Mouse (Mus musculus): Measurements from ENCODE around the gene Rpl12. TPM values are rescaled to one million over a fixed set of nuclear protein-coding genes. Genes with fewer than 3 reads are reported as not detected.
"Not testable (repeated sequence)": the region's sequence is repeated elsewhere in the genome, so short reads cannot be mapped to it uniquely, and the experiment has no call there.

Gene Rpl12
- total RNA-seq, 2 experiments from 2014 or later = 156 to 177 TPM

DNA sequence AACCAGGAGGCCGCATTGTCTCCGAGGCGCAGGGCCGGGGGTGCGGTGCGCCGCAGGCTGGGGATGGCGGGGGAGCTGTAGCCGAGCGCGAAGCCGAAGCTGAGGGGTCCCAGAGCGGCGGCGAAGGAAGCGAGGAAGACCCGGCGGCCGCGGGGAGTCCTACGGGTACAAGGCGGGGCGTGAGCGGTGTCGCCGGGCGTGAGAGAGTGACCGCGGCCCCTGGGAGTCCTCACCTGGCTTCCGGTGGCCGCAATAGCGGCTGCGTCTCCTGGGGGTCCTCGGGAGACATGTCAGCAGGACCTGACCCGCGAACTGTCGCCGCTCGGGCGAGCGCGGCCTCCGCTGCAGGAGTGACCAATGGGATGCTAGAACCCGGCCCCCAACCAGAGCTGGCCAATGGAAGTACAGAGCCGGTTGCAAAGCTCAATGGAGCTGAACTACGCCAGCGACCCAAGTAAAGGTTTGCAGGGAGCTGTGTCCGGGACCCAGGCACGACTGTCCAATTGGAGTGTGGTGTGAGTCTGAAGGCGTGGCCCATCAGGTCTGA is 20.4 kb downstream of the Rpl12 start, which contains the start of gene Slc2a8:
TSS of gene Slc2a8 (minus strand) at position 359 of the 547 bp plus-strand sequence.
- DNase-seq = peak; percentile 83

DNA sequence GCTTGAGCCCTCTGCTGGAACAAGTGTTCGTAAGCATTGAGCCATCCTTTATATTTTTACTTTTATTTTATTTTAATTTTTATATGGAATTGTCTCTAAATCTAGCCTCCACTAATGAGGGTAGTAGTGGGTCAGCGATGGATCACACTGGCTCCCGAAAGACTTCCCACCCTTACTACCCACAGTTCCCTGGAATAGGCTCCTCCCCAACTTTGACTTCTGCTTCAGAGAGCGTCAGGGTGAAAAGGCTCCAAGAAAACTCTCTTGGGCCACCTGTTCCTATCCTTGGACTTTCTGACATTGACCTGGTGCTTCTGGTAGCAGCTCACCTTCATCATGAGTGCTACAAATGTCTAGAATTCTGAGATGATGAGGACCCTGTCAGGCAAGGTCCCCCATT is 21.3 kb downstream of the Rpl12 start:
- DNase-seq = no peak

DNA sequence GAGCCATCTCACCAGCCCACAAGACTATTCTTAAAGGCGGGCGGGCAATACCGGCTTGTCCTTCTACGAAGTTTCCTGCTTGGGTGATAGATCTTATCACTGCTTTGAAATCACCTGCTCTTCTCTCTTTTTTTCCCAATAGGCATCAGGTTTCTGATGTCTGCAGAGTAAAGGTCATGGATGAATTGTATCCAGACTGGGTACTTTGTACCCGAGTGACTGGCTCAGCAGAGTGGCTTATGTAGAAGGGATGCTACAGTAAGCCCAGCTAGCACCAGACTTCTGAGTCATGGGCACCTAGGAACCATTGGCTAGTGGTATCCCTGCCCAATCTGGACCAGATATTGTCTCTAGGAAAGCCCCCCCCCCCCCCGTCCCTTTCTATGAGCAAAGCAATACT is 22.3 kb downstream of the Rpl12 start:
- DNase-seq = no peak

DNA sequence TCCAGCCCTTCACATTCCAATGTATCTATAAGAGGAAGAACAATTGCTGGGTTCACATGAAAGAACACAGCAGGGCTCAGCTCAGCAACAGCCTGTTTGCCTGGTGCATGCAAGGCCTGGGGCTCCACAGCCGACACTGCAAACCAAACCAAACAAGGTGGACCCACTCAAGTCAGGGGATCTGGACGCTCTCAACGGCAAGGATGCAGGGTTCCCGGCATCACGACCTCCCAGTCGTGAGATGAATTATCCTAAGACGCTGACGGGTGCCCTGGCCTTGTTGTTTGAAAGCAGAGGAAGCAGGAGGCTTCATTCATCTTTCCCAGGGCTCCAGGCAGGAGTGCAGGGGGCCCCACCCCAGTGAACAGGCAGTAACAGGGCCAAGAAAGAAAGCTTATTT is 24.5 kb downstream of the Rpl12 start:
- no peak for DNase-seq

DNA sequence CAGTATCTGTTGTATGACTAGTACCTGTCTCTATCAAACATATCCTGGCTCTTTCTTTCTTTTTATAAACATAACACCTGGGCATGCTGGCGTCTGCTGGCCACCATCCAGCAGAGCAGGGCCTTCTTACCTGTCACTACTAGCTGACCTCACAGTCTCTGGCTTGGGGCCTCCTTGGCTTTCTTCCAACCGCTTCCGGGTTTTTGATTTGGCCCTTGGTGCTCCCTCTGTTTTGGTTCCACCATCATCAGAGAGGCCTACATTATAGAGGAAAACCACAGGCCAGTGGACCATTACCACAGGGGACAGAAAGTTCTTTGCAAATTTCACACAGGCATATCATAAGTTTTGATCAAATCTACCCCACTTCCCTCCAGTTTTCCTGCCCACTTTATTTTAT is 28.0 kb downstream of the Rpl12 start:
- DNase-seq = no peak

DNA sequence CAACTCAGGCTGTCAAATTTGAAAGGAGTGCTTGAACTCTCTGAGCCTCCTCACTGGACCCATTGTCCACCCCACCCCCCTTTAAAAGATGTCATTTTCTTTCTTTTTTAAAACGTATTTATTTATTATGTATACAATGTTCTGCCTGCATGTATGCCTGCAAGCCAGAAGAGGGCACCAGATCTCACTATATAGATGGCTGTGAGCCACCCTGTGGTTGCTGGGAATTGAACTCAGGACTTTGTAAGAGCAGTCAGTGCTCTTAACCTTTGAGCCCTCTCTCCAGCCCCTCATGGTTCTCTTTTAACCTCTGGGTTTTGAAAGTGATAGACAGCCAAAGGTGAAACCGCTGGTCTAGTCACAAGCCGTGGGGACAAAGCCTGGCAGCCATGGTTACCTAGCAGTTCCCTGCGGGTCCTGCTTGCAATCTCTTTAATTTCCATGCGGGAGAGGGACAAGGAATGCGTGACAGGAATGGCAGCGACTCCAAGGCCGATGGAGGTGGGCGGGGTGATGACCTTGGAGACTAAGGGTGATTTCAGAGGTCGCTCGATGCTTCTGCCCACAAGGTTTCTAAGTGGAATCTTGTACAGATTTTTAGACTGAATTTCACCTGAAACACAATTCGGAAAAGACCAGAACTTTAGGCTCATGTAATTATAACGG is 28.9 kb downstream of the Rpl12 start:
- DNase-seq = no peak

DNA sequence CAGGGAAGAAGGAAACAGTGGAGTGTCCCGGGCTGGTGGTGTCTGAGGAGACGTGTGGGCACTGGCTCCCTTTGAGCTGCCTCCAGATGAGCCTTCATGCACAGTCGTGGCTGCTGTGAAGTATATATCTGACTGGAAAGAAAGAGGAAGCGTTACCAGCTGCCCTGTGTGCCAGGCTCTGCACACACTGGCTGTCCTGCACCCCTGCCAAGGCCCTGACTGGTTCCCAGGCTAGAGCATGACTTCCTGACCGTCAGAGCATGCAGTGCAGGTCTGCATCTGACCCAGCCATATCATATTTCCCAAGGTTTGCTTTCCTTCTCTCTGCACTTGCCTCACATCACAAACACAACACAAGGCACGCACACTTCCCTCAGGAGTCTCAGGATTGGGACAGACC is 30.8 kb downstream of the Rpl12 start:
- DNase-seq = no peak

DNA sequence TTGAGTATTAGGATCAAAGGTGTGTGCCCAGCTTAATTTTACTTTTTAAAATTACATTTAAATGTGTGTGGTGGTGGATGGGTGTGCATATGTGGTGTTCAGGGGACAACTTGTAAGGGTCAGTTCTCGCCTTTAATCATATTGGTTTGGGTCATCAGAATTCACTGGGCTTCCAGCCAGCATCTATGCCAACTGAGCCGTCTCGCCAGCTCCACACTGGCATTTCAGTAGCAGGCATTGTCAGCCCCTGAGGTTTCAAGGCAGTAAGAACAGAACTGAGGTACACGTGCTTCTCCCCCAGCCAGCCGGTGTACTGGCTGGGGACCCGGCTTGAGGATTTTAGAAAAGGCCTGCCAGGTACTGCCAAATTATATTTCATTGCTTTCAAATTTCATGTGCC is 35.7 kb downstream of the Rpl12 start:
- no peak for DNase-seq

DNA sequence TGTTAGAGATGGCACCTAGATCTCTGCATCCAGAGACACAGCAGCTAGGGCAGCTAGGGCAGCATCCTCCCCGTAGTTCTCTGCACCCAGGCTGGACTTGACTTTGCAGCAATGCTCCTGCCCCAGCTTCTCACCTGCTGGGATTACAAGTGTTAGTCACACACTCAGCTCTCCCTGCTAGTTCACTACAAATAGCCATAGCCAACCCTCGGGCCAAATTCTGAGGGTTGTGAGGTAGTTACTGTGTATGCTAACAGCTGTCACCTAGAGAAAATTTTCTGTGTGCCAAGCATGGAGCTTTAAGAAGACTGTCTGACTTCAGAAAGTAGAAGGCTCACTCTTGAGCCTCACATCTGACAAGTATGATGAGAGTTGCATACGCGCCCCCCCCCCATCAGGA is 36.4 kb downstream of the Rpl12 start:
- DNase-seq = no peak

DNA sequence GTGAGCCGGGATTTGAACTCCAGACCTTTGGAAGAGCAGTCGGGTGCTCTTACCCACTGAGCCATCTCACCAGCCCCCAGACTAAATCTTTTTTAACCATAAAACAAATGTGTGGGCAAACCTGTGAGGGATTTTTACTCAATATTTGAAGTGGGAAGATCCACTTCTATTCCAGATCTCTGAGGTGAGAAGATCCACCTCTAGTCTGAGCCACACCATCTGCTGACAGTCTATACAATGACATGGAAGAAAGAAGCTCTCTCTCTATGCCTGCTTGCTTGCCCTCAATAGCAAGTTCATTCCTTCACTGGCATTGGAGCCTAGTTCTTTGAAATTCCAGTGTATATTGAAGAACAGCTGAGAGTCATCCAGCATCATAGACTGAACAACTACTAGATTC is 38.4 kb downstream of the Rpl12 start:
- no peak for DNase-seq

DNA sequence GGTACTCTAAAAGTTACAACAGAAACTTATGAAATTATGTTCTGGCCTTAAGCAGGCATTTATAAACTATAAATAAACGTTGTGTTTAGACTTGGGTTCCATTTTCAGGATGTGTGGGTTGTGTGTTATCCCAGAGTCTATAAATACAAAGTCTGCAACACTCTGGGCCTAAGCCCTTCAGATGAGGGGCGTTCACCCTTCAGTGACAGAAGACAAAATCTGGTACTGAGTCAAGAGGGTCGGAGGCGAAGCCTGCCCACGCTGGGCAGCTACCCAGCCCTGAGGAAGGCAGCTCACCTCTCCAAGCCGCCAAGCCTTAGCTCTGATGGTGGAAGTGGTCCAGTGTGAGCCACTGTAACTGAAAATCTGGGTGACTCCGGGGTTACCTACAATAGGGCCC is 40.8 kb downstream of the Rpl12 start:
- DNase-seq = no peak

DNA sequence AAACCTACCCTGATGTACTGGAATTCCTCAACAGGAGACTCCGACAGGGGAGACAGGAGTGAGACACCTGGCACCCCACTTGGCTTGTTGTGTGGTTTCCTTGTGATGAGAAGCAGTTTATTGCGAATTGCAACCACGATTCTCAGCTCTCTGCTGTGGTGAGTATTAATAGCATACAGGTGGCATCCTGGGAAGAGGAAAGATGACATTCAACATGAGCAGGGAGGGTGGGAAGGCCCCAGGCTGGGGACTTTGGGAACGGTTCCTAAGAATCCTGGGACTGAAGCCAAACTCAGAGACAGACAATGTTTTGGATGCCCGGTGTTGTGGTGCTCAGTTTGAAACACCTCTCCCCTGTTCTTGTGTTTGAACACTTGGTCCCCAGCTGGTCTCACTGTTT is 43.7 kb downstream of the Rpl12 start:
- no peak for DNase-seq

DNA sequence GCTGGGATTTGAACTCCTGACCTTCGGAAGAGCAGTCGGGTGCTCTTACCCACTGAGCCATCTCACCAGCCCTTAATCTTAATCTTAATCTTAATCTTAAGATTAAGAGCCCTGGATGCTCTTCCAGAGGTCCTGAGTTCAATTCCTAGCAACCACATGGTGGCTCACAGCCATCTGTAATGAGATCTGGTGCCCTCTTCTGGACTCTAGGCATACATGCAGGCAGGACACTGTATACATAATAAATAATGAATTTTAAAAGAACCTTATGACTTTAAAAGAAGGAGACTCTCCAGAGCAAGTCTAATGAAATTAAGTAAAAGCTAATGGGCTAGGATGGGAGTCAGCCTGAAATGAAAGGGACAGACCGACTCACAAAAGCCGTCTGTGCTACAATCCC is 47.7 kb downstream of the Rpl12 start:
- not testable (repeated sequence) for DNase-seq

DNA sequence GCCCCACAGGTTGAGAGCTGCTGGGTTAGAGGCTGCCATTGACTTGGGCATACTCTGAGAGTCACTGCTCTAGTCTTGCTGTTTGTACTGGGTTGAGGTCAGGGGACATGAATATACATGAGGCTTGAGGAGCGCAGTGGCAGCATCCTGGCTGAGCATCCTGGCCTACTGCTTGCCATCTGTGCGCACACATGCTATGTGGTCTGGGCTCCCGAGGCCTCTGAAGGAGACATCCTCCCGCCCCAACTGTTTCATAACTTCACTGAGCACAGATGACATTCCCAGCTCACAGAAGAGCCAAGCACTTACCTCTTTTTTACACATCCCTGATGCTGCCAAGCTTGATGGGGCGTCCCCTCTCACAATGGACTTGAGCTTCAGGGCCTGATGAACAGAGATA is 53.5 kb downstream of the Rpl12 start:
- DNase-seq = no peak

Other genes starting within 250 kb of the Rpl12 start
- 10 to 100 TPM; 29.5 to 35.2 TPM for gene Cdk9, start 248.5 kb upstream of the Rpl12 start, total RNA-seq (2021)
- gene Sh2d3c, start 240.5 kb upstream of the Rpl12 start, total RNA-seq (2021) = 10 to 100 TPM; 13.2 to 16.6 TPM
- not detected for gene 6330409D20Rik, start 220.5 kb upstream of the Rpl12 start, total RNA-seq (2021)
- gene Tor2a, start 204.3 kb upstream of the Rpl12 start, total RNA-seq (2021) = 10 to 100 TPM; 12.7 to 13.7 TPM
- under 1 TPM in 1 of 2 experiments, not detected in 1; 0.11 TPM for gene Ttc16, start 185.9 kb upstream of the Rpl12 start, total RNA-seq (2021)
- 1 to 10 TPM; 2.3 to 2.7 TPM for gene Ptrh1, start 185.8 kb upstream of the Rpl12 start, total RNA-seq (2021)
- gene Cfap157, start 177.1 kb upstream of the Rpl12 start, total RNA-seq (2021) = not detected
- gene Stxbp1, start 114.3 kb upstream of the Rpl12 start, total RNA-seq (2021) = 10 to 100 TPM; 10.5 to 18.5 TPM
- 10 to 100 TPM; 16.5 to 22.5 TPM for gene Fam129b, start 85.4 kb upstream of the Rpl12 start, total RNA-seq (2021)
- 10 to 100 TPM in 1 of 2 experiments, 1 to 10 TPM in 1; 9.9 to 12.9 TPM for gene Lrsam1, start 55 bp downstream of the Rpl12 start, total RNA-seq (2021)
- 1 to 10 TPM; 7.2 to 7.6 TPM for gene Slc2a8, start 20.5 kb downstream of the Rpl12 start, total RNA-seq (2021)
- gene Garnl3, start 170.1 kb downstream of the Rpl12 start, total RNA-seq (2021) = 1 to 10 TPM; 3.1 to 4.7 TPM